Mouse (Mus musculus) urinary bladder, postnatal 25 days (tissue): Measurements from ENCODE around the gene Tmem82.

Source experiments
- DNase-seq: peaks from one replicate; pipeline ENCODE4 v3.0.0; 2022; ENCODE audit warnings: low spot score

Gene Tmem82

GRCm38 (mm10) chr4:141641353-141641771 lies 22.9 kb upstream of the Tmem82 start:
- DNase-seq = no peak

- DNase-seq = no peak
Observed at GRCm38 (mm10) chr4:141639474-141639873, 21.0 kb upstream of the Tmem82 start.

DNA sequence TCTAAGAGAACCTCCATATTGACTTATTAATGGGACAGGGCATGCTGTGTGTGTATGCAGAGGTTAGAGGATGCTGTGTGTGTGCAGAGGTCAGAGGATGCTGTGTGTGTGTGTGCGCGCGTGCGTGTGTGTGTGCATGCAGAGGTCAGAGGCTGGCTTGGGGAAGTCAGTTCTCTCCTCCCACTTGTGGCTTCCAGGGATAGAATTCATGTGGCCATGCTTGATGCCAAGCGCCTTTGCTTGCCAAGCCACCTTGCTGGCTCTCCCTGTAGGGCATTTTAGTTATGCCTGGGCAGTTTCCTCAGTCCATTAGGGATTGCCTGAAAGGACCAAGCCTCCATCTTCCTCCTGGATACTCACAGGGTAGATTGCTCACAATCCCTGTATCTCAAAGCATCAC lies 18.3 kb upstream of the Tmem82 start:
- DNase-seq = no peak

GRCm38 (mm10) chr4:141635991-141636390 lies 17.6 kb upstream of the Tmem82 start:
- DNase-seq = no peak

GRCm38 (mm10) chr4:141632111-141632873 lies 13.9 kb upstream of the Tmem82 start:
- DNase-seq = no peak

GRCm38 (mm10) chr4:141631250-141631649 lies 12.8 kb upstream of the Tmem82 start:
- DNase-seq = no peak

- no peak for DNase-seq
Observed at GRCm38 (mm10) chr4:141630021-141630420, 11.6 kb upstream of the Tmem82 start.

GRCm38 (mm10) chr4:141628661-141629060 lies 10.2 kb upstream of the Tmem82 start:
- DNase-seq = no peak

GRCm38 (mm10) chr4:141627502-141627901 lies 9.1 kb upstream of the Tmem82 start:
- DNase-seq = no peak

DNA sequence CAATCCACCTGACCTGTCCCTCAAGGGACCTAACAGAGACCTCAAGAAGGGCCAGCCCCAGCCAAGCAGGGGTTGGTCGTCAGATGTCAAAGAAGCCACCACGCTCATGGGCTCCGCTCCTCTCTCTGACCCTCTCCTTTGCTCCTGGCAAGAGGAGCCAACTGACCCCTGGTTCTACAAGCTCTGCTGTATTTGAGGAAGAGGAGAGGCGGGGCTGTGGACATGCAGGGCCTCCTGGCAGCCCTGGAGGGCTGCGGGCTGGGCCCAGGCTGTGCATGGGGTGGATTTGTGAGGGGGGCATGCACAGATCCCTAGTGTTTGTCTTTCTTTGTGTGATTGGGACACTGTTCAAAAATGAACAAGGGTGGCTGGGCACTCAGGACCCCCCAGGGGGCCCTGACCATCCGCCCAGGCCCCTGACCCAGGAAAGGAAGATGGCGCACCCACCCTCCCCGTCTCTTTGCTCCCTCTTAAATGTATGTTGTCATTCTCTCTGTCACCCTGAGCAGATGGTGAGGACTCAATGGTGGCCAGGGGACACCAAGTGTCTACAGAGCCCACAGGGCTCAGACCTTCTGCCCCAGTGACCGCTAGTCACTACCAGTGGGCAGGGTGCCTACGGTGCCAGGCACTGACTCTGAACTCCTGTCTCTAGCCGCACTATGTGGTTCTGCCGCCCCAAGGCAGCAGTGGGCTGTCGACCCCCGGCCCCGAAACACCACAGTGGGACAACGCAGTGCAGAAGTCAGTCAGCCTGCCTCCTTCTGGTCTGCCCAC lies 7.5 kb upstream of the Tmem82 start:
- no peak for DNase-seq

DNA sequence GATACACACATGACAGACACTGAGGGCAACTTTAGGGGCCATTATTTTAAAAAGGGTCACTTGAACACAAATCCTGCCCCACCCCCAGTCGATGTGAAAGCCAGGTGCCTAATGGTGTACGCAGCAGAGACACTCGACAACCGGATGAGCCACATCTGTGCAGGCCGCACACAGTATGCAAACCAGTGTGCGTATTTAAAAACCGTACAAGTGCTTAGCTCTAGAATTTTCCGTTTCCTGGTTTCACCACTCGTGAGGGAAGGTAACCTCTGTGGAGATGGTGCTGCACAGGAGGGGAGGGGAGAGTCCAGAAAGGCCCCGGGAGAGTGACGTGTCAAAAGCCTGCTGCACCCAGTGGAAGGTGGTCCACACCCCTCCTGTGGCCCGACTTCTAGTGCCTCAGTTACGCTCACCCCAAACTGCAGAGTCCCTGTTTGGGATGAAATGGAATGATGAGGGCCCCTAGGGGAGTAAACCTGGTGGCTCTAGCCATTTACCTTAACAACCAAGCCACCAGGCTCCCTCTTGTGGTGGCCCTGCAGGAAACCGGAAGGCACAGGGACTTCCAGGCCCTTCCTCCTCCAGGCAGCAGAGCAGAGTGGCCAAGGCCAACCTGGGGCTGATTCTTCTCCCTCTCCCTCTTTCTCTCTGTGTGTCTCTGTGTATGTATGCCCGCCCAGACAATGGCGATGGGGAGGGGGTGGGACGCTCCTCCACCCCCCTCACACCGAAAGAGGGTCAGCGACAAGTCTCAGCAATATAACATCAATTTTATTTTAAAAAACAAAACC lies 6.7 kb upstream of the Tmem82 start:
- no peak for DNase-seq

- DNase-seq = no peak
Observed at GRCm38 (mm10) chr4:141624134-141624533, 5.7 kb upstream of the Tmem82 start.

DNA sequence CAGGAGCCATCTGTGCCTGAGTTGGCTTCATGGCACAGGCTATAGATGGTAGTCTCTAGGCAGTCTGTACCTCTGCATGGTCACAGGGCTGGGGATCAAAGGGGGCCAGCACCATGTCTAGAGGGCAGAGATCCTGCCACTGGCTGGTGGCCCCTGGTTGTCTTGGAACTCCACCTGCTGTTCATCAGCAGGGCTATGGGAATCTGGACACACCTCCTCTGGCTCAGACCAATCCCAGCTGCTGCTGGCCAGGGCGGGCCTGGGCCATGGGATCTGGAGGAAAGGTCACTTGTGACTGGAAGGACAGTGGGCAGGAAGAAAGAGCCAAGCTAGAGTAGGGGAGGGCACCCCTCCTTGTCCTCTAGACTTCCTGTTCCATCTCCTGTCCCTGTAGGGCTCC lies 5.2 kb upstream of the Tmem82 start, which contains the start of gene Slc25a34:
TSS of gene Slc25a34 (minus strand) at position 156 of the 400 bp plus-strand sequence.
- DNase-seq = no peak

DNA sequence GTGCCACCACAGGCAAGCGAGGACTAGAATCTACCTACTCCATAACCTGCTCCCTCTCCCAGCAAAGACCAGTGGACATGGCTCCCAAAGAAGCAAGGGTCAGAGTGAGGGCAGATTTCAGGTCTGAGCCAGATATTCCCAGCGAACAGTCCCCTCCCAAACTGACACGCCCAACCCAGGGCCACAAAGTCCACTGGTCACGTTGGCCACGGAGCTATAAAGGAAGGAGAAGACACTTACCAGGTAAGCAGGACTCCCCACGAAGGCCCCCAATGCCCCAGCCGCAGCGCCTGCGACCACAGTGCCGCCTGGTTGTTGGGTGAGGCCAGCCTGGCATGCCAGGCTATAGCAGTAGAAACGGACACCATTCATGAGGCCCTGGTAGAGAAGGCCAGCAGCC lies 4.6 kb upstream of the Tmem82 start:
- DNase-seq = no peak

DNA sequence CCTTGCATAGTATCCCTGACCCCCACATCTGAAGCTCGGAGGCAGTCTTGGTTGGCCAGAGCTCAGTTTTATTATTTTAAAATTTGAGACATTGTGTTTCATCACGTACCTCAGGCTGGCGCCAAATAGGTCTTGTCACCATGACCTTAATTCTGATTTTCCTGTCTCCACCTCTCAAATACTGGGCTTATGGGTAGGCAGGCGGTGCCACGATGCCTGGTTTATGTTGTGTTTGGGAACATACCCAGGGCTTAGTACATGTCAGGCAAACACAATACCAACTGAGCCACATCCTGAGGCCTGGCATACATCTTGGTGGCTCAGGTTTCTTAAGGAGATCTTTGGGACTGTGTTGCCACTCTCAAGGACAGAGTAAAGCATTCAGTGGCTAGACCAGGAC lies 4.1 kb upstream of the Tmem82 start:
- no peak for DNase-seq

GRCm38 (mm10) chr4:141622091-141622490 lies 3.7 kb upstream of the Tmem82 start:
- DNase-seq = no peak

DNA sequence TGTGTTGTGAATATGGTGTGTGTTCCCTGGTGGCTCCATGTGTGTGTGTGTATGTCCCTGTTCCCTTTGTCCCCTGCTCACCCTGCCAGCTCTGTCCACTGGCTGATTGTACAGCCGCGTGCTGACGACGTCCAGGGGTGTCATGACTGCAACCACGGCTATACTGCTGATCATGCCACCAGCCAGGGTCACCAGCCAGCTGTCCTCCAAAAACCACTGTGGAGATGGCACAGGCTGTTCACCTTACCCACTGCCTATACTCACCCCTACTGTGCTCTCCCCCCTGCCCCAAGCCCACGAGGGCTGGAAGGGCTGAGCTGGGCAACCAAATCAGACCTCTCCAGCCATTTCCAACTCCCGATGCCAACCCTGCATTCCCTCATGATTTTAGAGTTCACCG lies 2.9 kb upstream of the Tmem82 start:
- DNase-seq = no peak

DNA sequence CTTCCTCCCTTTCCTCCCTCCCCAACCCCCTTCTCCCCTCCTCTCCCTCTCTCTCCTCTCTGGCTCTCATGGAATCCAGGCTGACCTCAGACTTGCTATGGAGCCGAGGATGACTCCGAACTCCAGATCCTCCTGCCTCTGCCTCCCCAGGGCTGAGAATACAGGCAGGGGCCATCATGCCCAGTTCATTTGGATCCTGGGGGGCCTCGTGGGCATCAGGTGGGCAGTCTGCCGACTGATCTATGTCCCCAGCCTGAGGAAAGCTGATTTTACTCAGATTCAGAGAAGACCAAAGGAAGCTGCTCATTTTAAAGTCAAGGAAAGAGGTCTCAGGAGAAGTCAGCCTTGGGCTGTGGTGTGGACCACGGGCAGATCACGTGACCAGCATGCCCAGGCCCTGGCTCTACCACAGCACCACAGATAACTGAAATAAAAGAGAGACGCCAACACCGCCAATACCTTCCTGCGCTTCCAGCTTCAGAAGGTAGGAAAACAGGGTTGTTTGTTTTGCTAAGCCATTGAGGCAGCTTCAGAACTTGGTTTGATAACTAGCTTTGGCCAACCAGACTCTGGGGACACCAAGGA lies 958 bp upstream of the Tmem82 start:
- no peak for DNase-seq

- DNase-seq = no peak
Observed at GRCm38 (mm10) chr4:141617863-141618564, 419 bp downstream of the Tmem82 start.

- DNase-seq = peak; percentile 70
Observed at GRCm38 (mm10) chr4:141617299-141617698, 1.1 kb downstream of the Tmem82 start.

DNA sequence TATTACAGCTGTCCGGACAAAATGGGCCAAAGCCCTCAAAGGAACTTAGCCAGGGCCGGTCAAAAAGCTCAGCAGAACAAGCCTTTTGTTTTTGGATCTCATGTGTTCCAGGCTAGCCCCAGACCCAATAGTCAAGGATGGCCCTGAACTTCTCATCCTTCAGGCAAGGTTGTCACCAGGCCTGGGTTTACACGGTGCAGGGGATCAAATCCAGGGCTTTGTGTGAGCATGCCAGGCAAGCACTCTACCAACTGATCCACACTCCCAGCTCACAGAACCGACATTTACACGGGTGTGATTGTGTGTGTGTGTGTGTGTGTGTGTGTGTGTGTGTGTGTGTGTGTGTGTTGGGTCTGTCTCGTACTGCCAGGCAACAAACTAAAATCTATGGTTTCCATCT lies 1.6 kb downstream of the Tmem82 start:
- DNase-seq = no peak

DNA sequence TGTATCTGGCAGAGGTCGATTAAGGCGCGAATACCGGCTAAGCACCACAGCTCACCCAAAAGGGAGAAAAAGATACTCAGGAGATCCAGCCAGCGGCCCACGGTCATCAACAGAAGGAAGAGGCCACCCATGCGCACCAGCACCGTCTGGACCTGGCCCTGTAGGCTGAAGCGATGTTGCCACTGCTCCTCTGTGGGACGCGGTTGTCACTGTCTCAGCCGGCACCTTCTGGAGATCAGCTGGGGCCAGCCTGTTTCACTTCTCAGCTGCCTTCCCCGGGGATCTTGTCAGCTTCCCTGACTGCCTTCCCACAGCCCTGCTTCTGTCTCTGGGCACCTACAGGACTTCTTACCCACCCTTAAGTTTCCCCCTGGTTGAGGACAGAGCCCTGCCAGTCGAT lies 3.5 kb downstream of the Tmem82 start:
- no peak for DNase-seq
